Mouse (Mus musculus) myocyte (in vitro differentiated cells): Measurements from ENCODE around the gene Scgb1c1.
A peak's percentile ranks its signal among the peaks of the same experiment; 100 is the strongest.

Source experiments
- CEBPB ChIP-seq: IDR thresholded peaks from 2 replicates; pipeline ENCODE4 v1.6.1; 2011; ENCODE audit warnings: mild to moderate bottlenecking, moderate library complexity; ENCODE audit not compliant: poor library complexity, insufficient read depth, severe bottlenecking
- POLR2A ChIP-seq: IDR thresholded peaks from one replicate; pipeline ENCODE4 v1.6.1; 2011; ENCODE audit warnings: low read depth, mild to moderate bottlenecking, control low read depth, moderate library complexity; ENCODE audit not compliant: insufficient read length
- SRF ChIP-seq: IDR thresholded peaks from one replicate; pipeline ENCODE4 v1.6.1; 2011; ENCODE audit warnings: low read depth; ENCODE audit not compliant: control insufficient read depth, insufficient read length
- TCF12 ChIP-seq: IDR thresholded peaks from one replicate; pipeline ENCODE4 v1.6.1; 2011; ENCODE audit warnings: mild to moderate bottlenecking, control low read depth; ENCODE audit not compliant: poor library complexity, insufficient read depth, severe bottlenecking
- TCF3 ChIP-seq: IDR thresholded peaks from one replicate; pipeline ENCODE4 v1.6.1; 2011; ENCODE audit warnings: low read depth, control low read depth; ENCODE audit not compliant: insufficient read length
- USF1 ChIP-seq: IDR thresholded peaks from one replicate; pipeline ENCODE4 v1.6.1; 2011; ENCODE audit warnings: low read depth, mild to moderate bottlenecking, control low read depth, moderate library complexity

DNA sequence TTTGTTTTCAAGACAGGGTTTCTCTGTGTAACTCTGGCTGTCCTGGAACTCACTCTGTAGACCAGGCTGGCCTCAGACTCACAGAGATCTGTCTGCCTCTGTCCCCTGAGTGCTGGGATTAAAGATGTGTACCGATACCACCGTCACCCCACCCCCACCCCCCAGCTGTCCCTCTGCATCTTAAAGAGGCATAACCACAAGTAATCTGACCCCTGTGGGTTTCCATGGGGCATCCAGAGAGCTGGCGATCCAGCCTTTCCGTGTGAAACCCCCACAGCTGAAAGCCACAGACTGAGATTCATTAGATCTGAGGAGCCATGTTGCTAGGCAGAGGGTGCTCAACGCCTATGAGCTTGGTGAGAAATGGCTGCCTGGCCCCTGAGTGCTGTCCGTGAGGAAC, 14.7 kb downstream of the Scgb1c1 start:
- no peak for TF ChIP-seq POLR2A
- no peak for TF ChIP-seq TCF3
- no peak for TF ChIP-seq CEBPB
- no peak for TF ChIP-seq SRF
- TF ChIP-seq TCF12, result peak; percentile 91
- TF ChIP-seq USF1, result no peak
